Mouse (Mus musculus) stomach, embryonic 15.5 days (tissue): Measurements from ENCODE around the gene Pde9a. TPM values are rescaled to one million over a fixed set of nuclear protein-coding genes. Genes with fewer than 3 reads are reported as not detected.
A peak's percentile ranks its signal among the peaks of the same experiment; 100 is the strongest.

Experiments
- ATAC-seq: fragments of 200-750 bp; cut with Nextera tagmentation; 2 replicates; pipeline ENCODE4 v1.8.0; 2017; ENCODE audit warnings: low read depth, moderate number of reproducible peaks, moderate TSS enrichment; ENCODE audit not compliant: insufficient read depth, low FRiP score
- H3K27ac ChIP-seq: fragments of 300-500 bp; sonication (generic); 2 replicates; pipeline ENCODE4 v1.5.1; 2015; ENCODE audit warnings: mild to moderate bottlenecking, inconsistent platforms
- H3K27me3 ChIP-seq: fragments of 300-500 bp; sonication (generic); replicated peaks from 2 replicates; pipeline ENCODE4 v1.6.1; 2015; ENCODE audit warnings: inconsistent platforms
- H3K36me3 ChIP-seq: fragments of 300-500 bp; sonication (generic); 2 replicates; pipeline ENCODE4 v1.6.1; 2015; ENCODE audit warnings: inconsistent platforms
- H3K4me1 ChIP-seq: fragments of 300-500 bp; sonication (generic); 2 replicates; pipeline ENCODE4 v1.6.1; 2015; ENCODE audit warnings: inconsistent platforms
- H3K4me2 ChIP-seq: fragments of 300-500 bp; sonication (generic); 2 replicates; pipeline ENCODE4 v1.6.1; 2015; ENCODE audit warnings: mild to moderate bottlenecking, inconsistent platforms
- H3K4me3 ChIP-seq: fragments of 300-500 bp; sonication (generic); replicated peaks from 2 replicates; pipeline ENCODE4 v1.5.1; 2015; ENCODE audit warnings: inconsistent platforms
- H3K9ac ChIP-seq: fragments of 300-500 bp; sonication (generic); 2 replicates; pipeline ENCODE4 v1.6.1; 2015; ENCODE audit warnings: inconsistent platforms
- H3K9me3 ChIP-seq: fragments of 300-500 bp; sonication (generic); 2 replicates; pipeline ENCODE4 v1.6.1; 2016; ENCODE audit warnings: inconsistent platforms
- WGBS: fragments of 180-500 bp; shearing (Covaris S2); methylation state at CpG from one replicate; pipeline ENCODE4 v1.1.7; 2015; 5-methylcytosine and 5-hydroxymethylcytosine counted together
- polyA plus RNA-seq: library from polyadenylated mRNA; unstranded; fragments of >200 nt; fragmentation: Nextera tagmentation; extraction: Ambion mirVana; gene quantifications from 2 replicates; pipeline ENCODE4 v1.2.1, GENCODE M21; 2015

The Pde9a gene
- polyA plus RNA-seq, 1 experiment from 2014 or later = 31.8 TPM

DNA sequence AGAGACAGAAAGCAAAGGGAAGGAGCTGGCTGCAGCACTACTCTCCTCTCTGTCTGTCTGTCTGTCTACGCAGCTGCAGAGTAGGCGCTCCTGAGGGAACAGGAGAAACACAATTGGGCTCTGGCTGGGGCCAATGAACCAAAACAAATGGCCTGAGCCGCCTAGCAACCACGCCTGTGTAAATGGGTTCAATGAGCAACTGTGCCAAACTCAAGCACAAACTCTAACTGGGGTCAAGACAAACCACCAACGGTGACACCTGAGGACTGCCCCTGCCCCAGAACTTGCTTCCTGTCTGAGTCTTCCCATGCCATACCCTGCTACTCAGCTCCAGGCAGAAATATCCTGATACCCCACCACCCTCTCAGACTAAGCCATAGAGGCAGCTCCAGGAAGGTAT is 119.0 kb downstream of the Pde9a start:
- Histone ChIP-seq H3K27ac (no peak overlapping the region), H3K4me2 (no peak overlapping the region), H3K4me1 (no peaks in the 10 kb centered on the region), H3K9me3 (no peaks in the 10 kb centered on the region), H3K9ac (no peak overlapping the region), H3K36me3 (peaks cover 45% of the 10 kb centered on the region), H3K27me3 (no peaks in the 10 kb centered on the region), H3K4me3 (no peak overlapping the region)
- 89% methylated on average over 5 of the region's 5 CpGs for WGBS
- no peak for ATAC-seq

DNA sequence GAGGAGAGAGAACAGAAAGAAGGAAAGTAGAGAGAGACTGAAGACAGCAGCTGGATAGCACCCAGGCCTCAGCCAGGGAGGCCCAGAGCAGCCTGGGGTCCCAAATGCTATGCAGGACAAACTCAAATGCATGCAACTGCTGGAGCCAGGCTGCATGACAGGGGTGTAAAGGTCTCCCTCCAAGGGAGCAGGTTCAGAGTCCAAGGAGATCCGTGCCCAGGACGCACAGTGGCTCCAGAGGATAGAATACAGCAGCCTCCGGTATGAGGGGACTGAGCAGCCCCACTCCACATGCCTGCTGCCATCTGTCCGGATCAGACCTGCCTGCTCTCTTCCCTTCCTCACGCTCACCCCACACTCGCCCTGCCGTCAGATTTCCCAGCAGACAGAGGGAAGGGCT is 120.3 kb downstream of the Pde9a start:
- 87% methylated on average over 7 of the region's 7 CpGs for WGBS
- Histone ChIP-seq H3K9ac (no peak overlapping the region), H3K4me3 (no peak overlapping the region), H3K27me3 (no peaks in the 10 kb centered on the region), H3K36me3 (peaks cover 45% of the 10 kb centered on the region), H3K9me3 (no peaks in the 10 kb centered on the region), H3K4me1 (no peaks in the 10 kb centered on the region), H3K27ac (no peak overlapping the region), H3K4me2 (no peak overlapping the region)
- ATAC-seq = no peak

DNA sequence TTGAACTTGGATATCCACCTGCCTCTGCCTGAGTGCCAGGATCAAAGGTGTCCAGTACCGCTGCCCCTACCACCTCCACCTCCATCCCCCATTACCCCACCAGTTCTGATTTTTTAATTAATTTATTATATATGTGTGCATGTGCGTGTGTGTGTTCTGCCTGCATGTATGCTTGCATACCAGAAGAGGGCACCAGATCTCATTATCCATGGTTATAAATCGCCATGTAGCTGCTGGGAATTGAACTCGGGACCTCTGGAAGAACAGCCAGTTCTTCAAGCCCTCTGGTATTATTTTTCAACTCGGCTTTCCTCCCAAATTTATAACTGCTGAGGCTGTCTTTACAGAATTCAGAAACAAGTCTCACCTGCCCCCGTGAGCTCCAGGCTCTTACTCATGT is 124.9 kb downstream of the Pde9a start:
- Histone ChIP-seq H3K4me1 (0 out of 2 replicates have a peak, but pooled peaks cover 5% of the 10 kb centered on the region), H3K27me3 (no peaks in the 10 kb centered on the region), H3K36me3 (peaks cover 19% of the 10 kb centered on the region), H3K4me3 (peak overlapping the region; percentile 93), H3K4me2 (peak overlapping the region; percentile 81), H3K9me3 (no peaks in the 10 kb centered on the region), H3K27ac (no peak overlapping the region), H3K9ac (no peak overlapping the region)
- no peak for ATAC-seq
- 96% methylated on average over 6 of the region's 6 CpGs for WGBS

DNA sequence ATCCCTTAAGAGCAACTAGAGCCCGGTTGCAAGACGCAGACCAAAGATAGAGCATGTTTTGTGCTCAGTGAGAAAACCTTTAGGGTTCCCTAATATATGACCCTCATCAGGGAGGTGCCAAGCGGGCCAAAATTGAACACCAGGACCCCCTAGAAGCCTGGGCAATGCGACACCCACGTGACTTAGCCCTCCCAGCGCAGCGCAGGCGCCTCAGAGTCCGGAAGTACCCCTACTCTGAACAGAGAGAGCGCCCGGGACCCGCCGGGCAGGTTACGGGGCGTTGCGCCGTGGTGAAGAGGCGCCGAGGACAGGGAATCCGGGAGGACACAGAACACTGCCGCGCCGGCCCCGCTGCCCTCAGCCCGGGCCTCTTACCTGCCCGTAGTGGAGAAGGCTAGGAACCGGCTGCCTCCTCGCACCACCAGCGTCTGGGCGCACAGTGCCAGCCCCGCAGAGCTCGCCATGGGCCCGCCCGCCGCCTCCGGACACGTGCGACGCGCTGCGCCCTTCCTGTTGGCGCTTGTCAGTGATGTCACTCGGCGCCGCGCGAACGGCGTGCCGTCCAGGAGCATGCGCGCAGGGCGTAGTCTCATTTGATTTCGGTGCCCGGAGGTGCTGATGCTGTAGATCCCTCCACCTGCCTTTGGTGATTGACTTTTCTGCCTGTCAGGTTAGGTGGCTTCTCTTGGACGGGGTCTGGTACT is 125.9 kb downstream of the Pde9a start:
- H3K9me3 ChIP-seq = no peaks in the 10 kb centered on the region
- 0 out of 2 replicates have a peak, but pooled peaks cover 5% of the 10 kb centered on the region for H3K4me1 ChIP-seq
- WGBS = under 1% methylated on average over 56 of the region's 56 CpGs

DNA sequence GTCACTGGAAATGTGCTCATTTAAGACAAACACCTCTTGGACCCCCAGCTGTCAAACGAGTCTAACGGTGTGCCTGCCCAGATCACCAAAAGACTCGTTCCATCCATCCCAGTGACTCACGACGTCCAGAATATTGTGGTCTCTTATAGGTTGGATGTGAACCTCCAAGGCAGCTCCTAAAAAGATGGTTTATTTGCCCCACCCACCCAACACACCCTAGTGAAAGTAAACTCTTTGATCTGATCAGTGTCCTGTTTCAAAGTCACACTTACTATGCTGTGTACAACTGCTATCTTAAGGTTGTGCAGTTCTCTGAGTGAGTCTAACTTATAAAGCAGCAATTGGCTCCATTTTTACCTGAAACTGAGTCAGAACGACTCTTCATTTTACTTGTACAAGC is 126.6 kb downstream of the Pde9a start:
- no peaks in the 10 kb centered on the region for H3K9me3 ChIP-seq

More for the DNA sequence above, 125.9 kb downstream of the Pde9a start:
- ATAC-seq = peak; percentile 96
- no peaks in the 10 kb centered on the region for H3K27me3 ChIP-seq
- peaks cover 17% of the 10 kb centered on the region for H3K36me3 ChIP-seq
- H3K9ac ChIP-seq = peak overlapping the region; percentile 71
- H3K4me2 ChIP-seq = peak overlapping the region; percentile 81
- peak overlapping the region; percentile 84 for H3K27ac ChIP-seq
- peak overlapping the region; percentile 93 for H3K4me3 ChIP-seq

DNA sequence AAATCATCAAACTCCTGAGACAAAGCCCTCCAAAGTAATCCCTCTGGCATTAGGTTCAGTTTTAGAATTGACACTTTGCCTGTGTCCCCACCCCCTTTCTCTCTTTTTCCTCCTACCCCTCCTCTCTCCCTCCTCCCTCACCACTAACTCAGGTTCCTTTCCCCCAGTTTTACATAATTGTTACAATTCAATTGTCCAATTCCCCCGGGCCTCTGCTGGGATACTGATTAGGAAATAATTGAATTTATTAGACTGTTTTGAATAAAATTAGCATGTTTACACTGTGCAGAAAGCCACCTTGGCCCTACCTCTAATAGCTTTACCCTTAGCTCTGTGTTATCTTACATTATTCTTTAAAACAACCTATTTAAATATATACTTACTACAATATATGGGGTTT is 128.7 kb downstream of the Pde9a start:
- Histone ChIP-seq H3K4me1 (0 out of 2 replicates have a peak, but pooled peaks cover 5% of the 10 kb centered on the region), H3K4me3 (no peak overlapping the region), H3K27ac (no peak overlapping the region), H3K4me2 (no peak overlapping the region), H3K27me3 (no peaks in the 10 kb centered on the region), H3K9ac (no peak overlapping the region), H3K9me3 (no peaks in the 10 kb centered on the region), H3K36me3 (no peaks in the 10 kb centered on the region)
- no peak for ATAC-seq
- WGBS = 67% methylated on average over 1 of the region's 1 CpGs

More for the DNA sequence above, 126.6 kb downstream of the Pde9a start:
- peaks cover 11% of the 10 kb centered on the region for H3K36me3 ChIP-seq
- H3K4me2 ChIP-seq = peak overlapping the region; percentile 81
- 24% methylated on average over 6 of the region's 6 CpGs for WGBS
- no peaks in the 10 kb centered on the region for H3K27me3 ChIP-seq
- H3K9ac ChIP-seq = peak overlapping the region; percentile 60; the same call in 1 of the 2 replicates
- no peak overlapping the region for H3K27ac ChIP-seq
- H3K4me1 ChIP-seq = 0 out of 2 replicates have a peak, but pooled peaks cover 5% of the 10 kb centered on the region
- H3K4me3 ChIP-seq = peak overlapping the region; percentile 93
- ATAC-seq = no peak

DNA sequence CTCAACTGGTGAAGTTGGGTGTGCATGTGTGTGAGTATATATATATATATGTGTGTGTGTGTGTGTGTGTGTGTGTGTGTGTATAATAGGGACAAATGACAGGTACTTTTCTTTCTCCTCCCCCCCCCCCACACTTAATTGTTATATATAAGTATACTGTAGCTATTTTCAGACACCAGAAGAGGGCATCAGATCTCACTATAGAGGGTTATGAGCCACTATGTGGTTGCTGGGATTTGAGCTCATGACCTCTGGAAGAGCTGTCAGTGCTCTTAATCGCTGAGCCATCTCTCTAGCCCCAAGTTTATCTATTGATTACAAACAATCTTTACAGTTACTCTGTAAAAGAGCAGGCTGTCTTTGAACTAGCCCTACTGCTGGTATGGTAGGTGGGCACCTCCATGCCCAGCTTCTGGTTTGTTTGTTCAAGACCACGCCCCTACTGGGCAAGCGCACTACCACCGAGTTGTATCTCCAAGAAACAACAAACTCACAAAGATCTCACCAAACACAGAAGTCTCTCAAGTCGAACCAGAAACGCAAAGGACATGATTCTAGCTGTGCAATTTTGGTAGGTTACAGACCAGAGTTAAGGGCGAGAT is 133.4 kb downstream of the Pde9a start:
- peak; percentile 52 for ATAC-seq
- Histone ChIP-seq H3K4me3 (peak overlapping the region; percentile 63), H3K36me3 (peaks cover 4% of the 10 kb centered on the region; the same call in 1 of the 2 replicates), H3K9ac (no peak overlapping the region), H3K4me1 (peaks cover 10% of the 10 kb centered on the region), H3K9me3 (no peaks in the 10 kb centered on the region), H3K27ac (peak overlapping the region; percentile 75; the same call in 1 of the 2 replicates), H3K27me3 (no peaks in the 10 kb centered on the region), H3K4me2 (peak overlapping the region; percentile 52)
- 2% methylated on average over 7 of the region's 7 CpGs for WGBS

DNA sequence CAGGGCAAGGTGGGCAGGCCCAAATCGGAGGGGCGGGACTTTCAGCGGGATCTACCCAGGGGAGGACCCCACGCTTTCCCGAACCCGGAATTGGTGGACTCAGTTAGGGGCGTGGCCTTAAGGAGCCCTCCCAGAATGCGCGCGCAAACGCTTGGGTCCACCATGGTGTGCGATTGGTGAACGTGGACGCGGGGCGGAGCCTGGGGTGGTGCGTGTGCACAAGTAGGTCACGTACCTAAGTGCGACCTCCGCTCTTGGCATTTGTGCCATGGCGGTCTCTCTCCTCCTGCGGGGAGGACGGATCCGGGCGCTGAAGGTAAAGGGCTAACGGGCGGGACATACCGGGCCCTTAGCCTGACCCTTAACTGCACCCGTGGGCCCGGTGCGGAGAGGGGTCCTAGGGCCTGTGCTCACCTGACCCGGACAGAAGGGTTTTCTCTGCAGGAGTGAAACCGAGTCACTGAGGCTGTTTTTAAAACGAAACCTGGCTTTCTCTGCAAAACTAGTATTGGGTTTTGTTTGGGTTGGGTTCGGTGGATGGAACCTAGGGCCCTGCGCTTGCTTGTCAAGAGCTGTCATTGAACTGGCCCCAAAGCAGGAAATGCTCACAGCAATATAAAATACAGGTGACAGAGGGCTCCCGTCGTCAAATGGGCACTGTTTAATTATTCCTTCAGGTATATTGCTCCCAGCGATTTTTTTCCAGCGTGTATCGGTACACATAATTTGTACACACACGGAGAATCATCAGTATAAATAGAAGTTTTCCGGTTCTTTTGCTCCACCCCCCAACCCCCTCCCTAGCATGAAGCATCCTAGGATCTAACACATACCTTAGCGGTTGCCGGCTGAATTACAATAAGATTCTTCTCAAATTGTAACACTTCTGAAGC is 134.2 kb downstream of the Pde9a start, which contains the start of the genes Wdr4 and Ndufv3:
Gene Wdr4, minus strand, starts transcription at position 35 of the 893 bp plus-strand sequence.
Gene Ndufv3, plus strand, starts transcription at position 170 of the 893 bp plus-strand sequence.
- under 1% methylated on average over 45 of the region's 45 CpGs for WGBS
- peak within 1 kb of the TSS; percentile 52 for H3K4me2 ChIP-seq
- peaks cover 4% of the 10 kb centered on the region; the same call in 1 of the 2 replicates for H3K36me3 ChIP-seq
- no peaks in the 10 kb centered on the region for H3K27me3 ChIP-seq
- peak within 1 kb of the TSS; percentile 75 for H3K27ac ChIP-seq
- peak within 1 kb of the TSS; percentile 63 for H3K4me3 ChIP-seq
- H3K9me3 ChIP-seq = no peaks in the 10 kb centered on the region
- peak; percentile 98 for ATAC-seq
- peaks cover 10% of the 10 kb centered on the region for H3K4me1 ChIP-seq
- H3K9ac ChIP-seq = peak within 1 kb of the TSS; percentile 51

DNA sequence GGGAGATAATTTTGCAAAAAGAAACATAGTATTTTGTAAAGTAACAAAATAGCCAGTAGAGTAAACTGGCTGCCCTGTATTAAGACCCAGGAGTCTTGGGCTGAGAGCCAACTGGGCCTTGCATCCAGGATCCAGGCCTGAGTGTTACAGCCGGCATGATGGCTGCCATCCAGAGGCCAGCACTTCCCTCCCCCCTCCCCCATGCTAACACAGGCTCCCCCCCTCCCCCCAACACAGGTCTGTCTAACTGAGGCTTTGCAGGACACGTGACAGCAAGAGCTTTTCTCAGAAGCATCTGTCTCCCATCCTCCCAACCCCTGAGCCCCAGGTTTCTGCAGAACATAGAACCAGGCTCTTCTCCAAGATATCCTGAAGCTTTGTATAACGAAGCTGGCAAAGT is 134.9 kb downstream of the Pde9a start:
- H3K36me3 ChIP-seq = peaks cover 4% of the 10 kb centered on the region; the same call in 1 of the 2 replicates
- ATAC-seq = no peak
- H3K4me2 ChIP-seq = peak overlapping the region; percentile 52

DNA sequence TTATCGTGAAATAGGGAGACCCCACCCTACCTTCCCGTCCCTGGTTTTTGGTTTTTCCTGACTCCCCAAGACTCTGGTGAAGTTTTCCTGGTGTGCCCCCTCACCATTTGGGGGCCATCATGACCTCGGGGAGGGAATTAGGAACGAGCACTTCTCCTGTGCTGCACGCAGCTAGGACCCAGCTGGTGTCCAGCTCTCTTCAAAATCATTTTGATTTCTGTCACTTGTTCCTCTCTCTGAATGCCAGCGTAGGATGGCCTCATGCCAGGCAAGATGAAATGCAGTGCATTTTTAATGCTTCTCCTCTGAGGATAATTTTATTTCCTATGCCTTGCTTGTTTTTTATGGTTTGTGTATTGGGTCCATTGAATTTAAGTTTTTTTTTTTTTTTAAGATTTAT is 135.9 kb downstream of the Pde9a start:
- Histone ChIP-seq H3K4me2 (peak overlapping the region; percentile 52; the same call in 1 of the 2 replicates), H3K4me1 (peaks cover 10% of the 10 kb centered on the region), H3K27ac (peak overlapping the region; percentile 75; the same call in 1 of the 2 replicates), H3K27me3 (no peaks in the 10 kb centered on the region), H3K9me3 (no peaks in the 10 kb centered on the region), H3K9ac (no peak overlapping the region), H3K4me3 (no peak overlapping the region), H3K36me3 (peaks cover 4% of the 10 kb centered on the region)
- 82% methylated on average over 6 of the region's 6 CpGs for WGBS
- ATAC-seq = no peak

More for the DNA sequence above, 134.9 kb downstream of the Pde9a start:
- Histone ChIP-seq H3K4me1 (peaks cover 10% of the 10 kb centered on the region), H3K9me3 (no peaks in the 10 kb centered on the region), H3K27me3 (no peaks in the 10 kb centered on the region), H3K27ac (peak overlapping the region; percentile 75; the same call in 1 of the 2 replicates), H3K4me3 (peak overlapping the region; percentile 63), H3K9ac (0 out of 2 replicates have a peak overlapping the region, but pooled peaks have one; percentile 51)
- 13% methylated on average over 3 of the region's 3 CpGs for WGBS

DNA sequence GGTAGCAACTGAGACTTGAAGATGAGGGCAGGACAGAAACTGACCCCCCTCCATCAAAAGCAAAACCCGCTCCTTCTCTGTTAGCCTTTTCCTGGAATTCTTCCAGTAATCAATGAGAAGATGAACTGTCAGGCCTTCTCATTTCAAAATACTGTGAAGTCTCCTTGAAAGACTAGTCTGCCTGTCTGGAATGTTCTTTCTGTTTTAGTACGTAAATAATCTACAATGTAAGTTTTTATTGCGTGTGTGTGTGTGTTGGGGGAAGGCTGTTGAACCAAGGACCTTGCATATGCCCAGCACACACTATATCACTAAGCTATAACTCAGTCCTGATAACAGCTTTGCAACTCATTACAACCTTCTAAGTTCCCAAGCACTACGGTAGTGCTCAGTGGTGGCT is 139.1 kb downstream of the Pde9a start:
- Histone ChIP-seq H3K9ac (no peak overlapping the region), H3K4me2 (no peak overlapping the region), H3K27ac (no peak overlapping the region), H3K36me3 (peaks cover 23% of the 10 kb centered on the region), H3K4me3 (no peak overlapping the region), H3K27me3 (no peaks in the 10 kb centered on the region), H3K4me1 (peaks cover 10% of the 10 kb centered on the region), H3K9me3 (no peaks in the 10 kb centered on the region)
- 85% methylated on average over 4 of the region's 4 CpGs for WGBS
- ATAC-seq = no peak
